Mouse (Mus musculus) heart, postnatal 0 days (tissue): ENCODE results near the gene Sema5a.
A peak's percentile ranks its signal among the peaks of the same experiment; 100 is the strongest.

ENCODE experiments used
- CTCF ChIP-seq: IDR thresholded peaks from 2 replicates; pipeline ENCODE4 v1.5.1; 2016; ENCODE audit warnings: antibody characterized with exemption, control low read depth, low read depth
- EP300 ChIP-seq: IDR thresholded peaks from 2 replicates; pipeline ENCODE4 v1.6.1; 2016; ENCODE audit warnings: antibody characterized with exemption, low read depth

- TF ChIP-seq CTCF (peak; percentile 79), EP300 (no peak)
Measured at GRCm38 (mm10) chr15:32245837-32246670, 1.4 kb downstream of the Sema5a start.
